ENCODE assay signal across 8 mouse cellular contexts in genomic region chr7:35646317-35647081, GRCm38 (mm10). TPM values are rescaled to one million over a fixed set of nuclear protein-coding genes. Genes with fewer than 3 reads are reported as not detected.
DNase-seq lines count a peak whose midpoint lies in the region; ATAC-seq and TF ChIP-seq lines count a peak whose summit lies in the region.

No protein-coding gene starts in this region.

- 9% methylated on average over 34 of the region's 34 CpGs for WGBS in heart, embryonic 16.5 days
- WGBS in limb, embryonic 14.5 days = 10% methylated on average over 26 of the region's 34 CpGs
- 11% methylated on average over 34 of the region's 34 CpGs for WGBS in midbrain, embryonic 16.5 days

- TF ChIP-seq CTCF in ES-Bruce4 (IDR thresholded peaks at IDR 0.05; ENCODE audit: low read depth, low read length) = no peak

- H3K4me1 ChIP-seq in ES-Bruce4 (ENCODE audit: control insufficient read depth, insufficient read depth, low read length) = no peaks in the 10 kb centered on the region
- peaks cover 5% of the 10 kb centered on the region; the same call in 1 of the 2 replicates for H3K4me1 ChIP-seq in heart, embryonic 16.5 days (ENCODE audit: control insufficient read depth, insufficient read depth, low read length)
- no peaks in the 10 kb centered on the region; the same call in 1 of the 2 replicates for H3K4me1 ChIP-seq in limb, embryonic 14.5 days (ENCODE audit: control insufficient read depth, insufficient read depth, low read length)
- H3K4me1 ChIP-seq in midbrain, embryonic 16.5 days (ENCODE audit: control insufficient read depth, insufficient read depth, low read length) = peaks cover 7% of the 10 kb centered on the region

- peak overlapping the region; percentile 67 for H3K4me3 ChIP-seq in ES-Bruce4 (ENCODE audit: low read depth, low read length)
- H3K4me3 ChIP-seq in heart, embryonic 16.5 days (ENCODE audit: low read length) = peak overlapping the region; percentile 77
- peak overlapping the region; percentile 93 for H3K4me3 ChIP-seq in limb, embryonic 14.5 days (replicated peaks; ENCODE audit: low read length)
- H3K4me3 ChIP-seq in midbrain, embryonic 16.5 days (ENCODE audit: low read depth, low read length) = peak overlapping the region; percentile 97

- no peaks in the 10 kb centered on the region for H3K9me3 ChIP-seq in ES-Bruce4 (replicated peaks; ENCODE audit: control insufficient read depth, insufficient read depth, low read length, poor library complexity, severe bottlenecking)
- H3K9me3 ChIP-seq in heart, embryonic 16.5 days (replicated peaks; ENCODE audit: control insufficient read depth, low read length) = no peaks in the 10 kb centered on the region
- H3K9me3 ChIP-seq in limb, embryonic 14.5 days (ENCODE audit: control insufficient read depth, low read length) = no peaks in the 10 kb centered on the region
- no peaks in the 10 kb centered on the region for H3K9me3 ChIP-seq in midbrain, embryonic 16.5 days (replicated peaks; ENCODE audit: control insufficient read depth, low read length, poor library complexity, severe bottlenecking)

- H3K9ac ChIP-seq in ES-Bruce4 (ENCODE audit: low read depth, poor library complexity, severe bottlenecking) = peak overlapping the region; percentile 83
- H3K9ac ChIP-seq in heart, embryonic 16.5 days (ENCODE audit: low read length) = peak overlapping the region; percentile 89
- peak overlapping the region; percentile 95 for H3K9ac ChIP-seq in limb, embryonic 14.5 days (ENCODE audit: low read depth, low read length, severe bottlenecking)
- H3K9ac ChIP-seq in midbrain, embryonic 16.5 days (ENCODE audit: low read depth, low read length) = peak overlapping the region; percentile 92

- peaks cover 16% of the 10 kb centered on the region for H3K36me3 ChIP-seq in ES-Bruce4 (ENCODE audit: control insufficient read depth, insufficient read depth, low read length, poor library complexity, severe bottlenecking)
- peaks cover 26% of the 10 kb centered on the region for H3K36me3 ChIP-seq in heart, embryonic 16.5 days (ENCODE audit: control insufficient read depth, insufficient read depth)
- peaks cover 42% of the 10 kb centered on the region for H3K36me3 ChIP-seq in limb, embryonic 14.5 days (ENCODE audit: control insufficient read depth, insufficient read depth, low read length)
- H3K36me3 ChIP-seq in midbrain, embryonic 16.5 days (ENCODE audit: control insufficient read depth, insufficient read depth, low read length) = peaks cover 21% of the 10 kb centered on the region

- TF ChIP-seq EP300 in ES-Bruce4 (IDR thresholded peaks at IDR 0.05; ENCODE audit: insufficient read depth, low read depth, low read length) = no peak

- peak overlapping the region; percentile 75 for H3K4me2 ChIP-seq in heart, embryonic 16.5 days (ENCODE audit: low read depth, low read length)
- H3K4me2 ChIP-seq in limb, embryonic 14.5 days (replicated peaks; ENCODE audit: low read depth, low read length, severe bottlenecking) = peak overlapping the region; percentile 62
- peak overlapping the region; percentile 69 for H3K4me2 ChIP-seq in midbrain, embryonic 16.5 days (ENCODE audit: low read length)

- peak; percentile 54 for DNase-seq in embryo, embryonic 10 days (ENCODE audit: low spot score)
- DNase-seq in embryo, embryonic 9.5 days (ENCODE audit: extremely low spot score) = no peak
- DNase-seq in cerebellum, postnatal 36 days = peak; percentile 10 to 21
- DNase-seq in limb, embryonic 14.5 days (ENCODE audit: low spot score) = peak; percentile 28
- DNase-seq in right cerebral cortex, postnatal 36 days (ENCODE audit: low spot score in 2 of 2) = no peak

- H3K27ac ChIP-seq in ES-Bruce4 (ENCODE audit: insufficient read depth, low read length) = no peak overlapping the region
- H3K27ac ChIP-seq in heart, embryonic 16.5 days (ENCODE audit: low read length) = peak overlapping the region; percentile 82
- peak overlapping the region; percentile 72 for H3K27ac ChIP-seq in limb, embryonic 14.5 days (replicated peaks; ENCODE audit: low read depth, low read length)
- H3K27ac ChIP-seq in midbrain, embryonic 16.5 days (ENCODE audit: low read length) = peak overlapping the region; percentile 82

- no peaks in the 10 kb centered on the region for H3K27me3 ChIP-seq in ES-Bruce4 (ENCODE audit: control insufficient read depth, insufficient read depth, low read length, poor library complexity, severe bottlenecking)
- no peaks in the 10 kb centered on the region for H3K27me3 ChIP-seq in heart, embryonic 16.5 days (ENCODE audit: control insufficient read depth, insufficient read depth, low read length)
- no peaks in the 10 kb centered on the region for H3K27me3 ChIP-seq in limb, embryonic 14.5 days (ENCODE audit: control insufficient read depth, insufficient read depth, low read length)
- H3K27me3 ChIP-seq in midbrain, embryonic 16.5 days (ENCODE audit: control insufficient read depth, insufficient read depth, low read depth, low read length) = no peaks in the 10 kb centered on the region

- no peak for TF ChIP-seq POLR2A in ES-Bruce4 (IDR thresholded peaks at IDR 0.05; ENCODE audit: insufficient read depth, low read length)
- TF ChIP-seq POLR2A in limb, embryonic 14.5 days (IDR thresholded peaks at IDR 0.05; ENCODE audit: borderline replicate concordance, extremely low read depth, insufficient read depth, insufficient read length) = no peak

- peak; percentile 52 for ATAC-seq in heart, embryonic 16.5 days (replicated peaks; ENCODE audit: extremely low read depth, insufficient read depth, low FRiP score)
- ATAC-seq in limb, embryonic 14.5 days (ENCODE audit: low FRiP score, low read depth) = peak; percentile 13; the same call in 1 of the 2 replicates
- peak; percentile 69 for ATAC-seq in midbrain, embryonic 16.5 days

RNA-seq across cellular contexts. Expression of gene Pdcd5, which starts 0.8 kb away (rescaled TPM):
- polyA plus RNA-seq in ES-Bruce4 (2011; ENCODE audit: insufficient read depth, insufficient read length, low read depth, missing spikeins) = 88.7 and 95.7 TPM in 2 replicates
- 238 and 276 TPM in 2 replicates for polyA plus RNA-seq in heart, embryonic 16.5 days (2015; fragmentation: Nextera tagmentation; extraction: Ambion mirVana)
- 105 and 201 TPM in 2 replicates for polyA plus RNA-seq in limb, embryonic 14.5 days (2012; rRNA removed)
- 267 and 293 TPM in 2 replicates for polyA plus RNA-seq in limb, embryonic 14.5 days (2014; fragmentation: Nextera tagmentation; extraction: Ambion mirVana)
- 233 and 236 TPM in 2 replicates for polyA plus RNA-seq in midbrain, embryonic 16.5 days (2015; fragmentation: Nextera tagmentation; extraction: Ambion mirVana)

Comparison
In these comparisons a context has a peak if more than half of its experiments do, and no peak if none do; other contexts are left out.
1. DNase-seq: peak in embryo, embryonic 10 days (single experiment), cerebellum, postnatal 36 days (2 of 2) and limb, embryonic 14.5 days (single experiment); none in embryo, embryonic 9.5 days (single experiment) and right cerebral cortex, postnatal 36 days (0 of 2).
2. ATAC-seq: peak in every context shown above with its lines; median percentile 69 in midbrain, embryonic 16.5 days; 52 in heart, embryonic 16.5 days; 13 in limb, embryonic 14.5 days.
3. Peak in every context shown above with its lines, with median percentiles within 50 percentile points of each other: H3K4me3 ChIP-seq, H3K9ac ChIP-seq and H3K4me2 ChIP-seq.